Mouse (Mus musculus): Measurements from ENCODE around the gene Prim2. TPM values are rescaled to one million over a fixed set of nuclear protein-coding genes. Genes with fewer than 3 reads are reported as not detected.
"Not testable (repeated sequence)": the region's sequence is repeated elsewhere in the genome, so short reads cannot be mapped to it uniquely, and the experiment has no call there.

Gene Prim2
- polyA plus RNA-seq, 1 experiment from 2014 or later = 16.1 TPM

DNA sequence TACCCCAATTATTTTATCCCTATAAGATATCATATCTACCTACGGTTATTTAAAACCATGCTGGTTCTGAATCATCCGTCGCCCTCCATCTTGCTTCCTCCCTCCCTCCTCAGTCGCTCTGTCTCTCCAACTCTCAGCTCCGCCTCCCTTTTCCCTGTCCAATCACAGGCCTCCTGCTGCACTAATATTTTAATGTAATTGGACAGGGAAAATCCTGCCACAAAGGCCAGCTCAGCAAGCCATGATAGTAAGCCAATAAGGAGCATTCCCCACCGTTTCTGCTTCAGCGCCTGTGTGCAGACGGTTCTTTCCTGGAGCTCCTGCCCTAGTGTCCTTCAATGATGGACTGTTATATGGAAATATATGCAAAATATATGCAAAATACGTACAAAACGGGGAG is 47.8 kb downstream of the Prim2 start:
- ATAC-seq (replicated peaks; ENCODE audit: low FRiP score, low read depth) (no peak), DNase-seq (ENCODE audit: low spot score) (no peak)
- 90% methylated on average over 10 of the region's 10 CpGs for WGBS
- no peak overlapping the region for H3K4me3 ChIP-seq (replicated peaks; ENCODE audit: low read depth, low read length)
- no peaks in the 10 kb centered on the region for H3K27me3 ChIP-seq (ENCODE audit: insufficient read depth, low read length)
- no peaks in the 10 kb centered on the region for H3K4me1 ChIP-seq (replicated peaks; ENCODE audit: insufficient read depth, low read length)
- no peaks in the 10 kb centered on the region for H3K36me3 ChIP-seq (ENCODE audit: insufficient read depth, low read length)
- H3K9me3 ChIP-seq (replicated peaks; ENCODE audit: low read length) = no peaks in the 10 kb centered on the region
- no peak overlapping the region for H3K27ac ChIP-seq
- H3K4me2 ChIP-seq (ENCODE audit: low read length) = no peak overlapping the region
- no peak for TF ChIP-seq CTCF (IDR thresholded peaks at IDR 0.05; ENCODE audit: low read depth)
- H3K9ac ChIP-seq (ENCODE audit: low read depth, low read length) = no peak overlapping the region

DNA sequence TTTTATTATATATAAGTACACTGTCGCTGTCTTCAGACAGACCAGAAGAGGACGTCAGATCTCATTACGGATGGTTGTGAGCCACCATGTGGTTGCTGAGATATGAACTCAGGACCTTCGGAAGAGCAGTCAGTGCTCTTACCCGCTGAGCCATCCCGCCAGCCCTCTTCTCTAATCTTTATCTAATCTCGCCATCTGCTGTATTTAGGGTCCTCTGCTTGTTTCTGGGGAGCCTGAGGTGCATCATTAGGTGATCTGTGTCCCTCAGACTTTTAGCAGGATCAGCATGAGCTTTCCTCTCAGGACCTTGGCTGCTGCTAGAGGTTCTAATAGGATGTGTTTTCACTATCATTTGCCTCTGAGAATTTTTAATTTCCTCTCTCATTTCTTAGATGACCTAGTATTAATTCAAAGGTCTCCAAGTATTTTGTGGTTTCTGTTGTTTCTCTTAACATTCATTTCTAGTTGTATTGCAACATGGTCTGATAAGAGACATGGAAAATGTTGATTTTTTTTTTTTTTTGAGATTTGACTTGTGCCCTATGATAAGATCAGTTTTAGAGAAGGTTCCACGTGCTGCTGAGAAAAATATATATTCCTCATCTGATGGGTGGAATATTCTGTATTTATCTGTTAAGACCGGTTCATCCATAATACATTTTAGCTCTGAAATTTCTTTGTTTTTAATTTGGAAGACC is 49.4 kb downstream of the Prim2 start:
- Histone ChIP-seq H3K4me3 (replicated peaks; ENCODE audit: low read depth, low read length) (no peak overlapping the region), H3K27me3 (ENCODE audit: insufficient read depth, low read length) (no peaks in the 10 kb centered on the region), H3K4me2 (ENCODE audit: low read length) (no peak overlapping the region), H3K4me1 (replicated peaks; ENCODE audit: insufficient read depth, low read length) (no peaks in the 10 kb centered on the region), H3K9ac (ENCODE audit: low read depth, low read length) (no peak overlapping the region), H3K9me3 (replicated peaks; ENCODE audit: low read length) (no peaks in the 10 kb centered on the region), H3K27ac (no peak overlapping the region), H3K36me3 (ENCODE audit: insufficient read depth, low read length) (no peaks in the 10 kb centered on the region)
- no peak for ATAC-seq (replicated peaks; ENCODE audit: low FRiP score, low read depth)
- TF ChIP-seq CTCF (IDR thresholded peaks at IDR 0.05; ENCODE audit: low read depth) = no peak
- WGBS = 92% methylated on average over 9 of the region's 9 CpGs
- DNase-seq (ENCODE audit: low spot score) = no peak

DNA sequence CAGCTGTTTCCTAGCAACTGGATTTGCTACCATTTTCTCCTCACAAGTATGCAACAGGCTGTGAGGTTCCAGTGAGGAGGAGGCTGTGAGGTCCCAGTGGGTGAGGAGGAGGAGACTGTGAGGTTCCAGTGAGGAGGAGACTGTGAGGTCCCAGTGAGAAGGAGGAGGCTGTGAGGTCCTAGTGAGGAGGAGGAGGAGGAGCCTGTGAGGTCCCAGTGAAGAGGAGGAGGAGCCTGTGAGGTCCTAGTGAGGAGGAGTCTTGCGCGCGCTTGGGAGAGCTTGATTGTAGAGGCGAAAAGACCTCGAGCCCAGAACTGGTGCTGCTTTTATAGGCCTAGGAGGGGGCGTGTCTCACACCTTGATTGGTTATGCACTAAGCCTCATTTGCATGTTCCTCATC is 53.0 kb downstream of the Prim2 start:
- 93% methylated on average over 5 of the region's 6 CpGs for WGBS
- ATAC-seq (replicated peaks; ENCODE audit: low FRiP score, low read depth); H3K9me3 ChIP-seq (replicated peaks; ENCODE audit: low read length); H3K4me1 ChIP-seq (replicated peaks; ENCODE audit: insufficient read depth, low read length); H3K27ac ChIP-seq; H3K4me3 ChIP-seq (replicated peaks; ENCODE audit: low read depth, low read length); DNase-seq (ENCODE audit: low spot score); H3K4me2 ChIP-seq (ENCODE audit: low read length); H3K9ac ChIP-seq (ENCODE audit: low read depth, low read length); H3K27me3 ChIP-seq (ENCODE audit: insufficient read depth, low read length); H3K36me3 ChIP-seq (ENCODE audit: insufficient read depth, low read length): not testable (repeated sequence)

DNA sequence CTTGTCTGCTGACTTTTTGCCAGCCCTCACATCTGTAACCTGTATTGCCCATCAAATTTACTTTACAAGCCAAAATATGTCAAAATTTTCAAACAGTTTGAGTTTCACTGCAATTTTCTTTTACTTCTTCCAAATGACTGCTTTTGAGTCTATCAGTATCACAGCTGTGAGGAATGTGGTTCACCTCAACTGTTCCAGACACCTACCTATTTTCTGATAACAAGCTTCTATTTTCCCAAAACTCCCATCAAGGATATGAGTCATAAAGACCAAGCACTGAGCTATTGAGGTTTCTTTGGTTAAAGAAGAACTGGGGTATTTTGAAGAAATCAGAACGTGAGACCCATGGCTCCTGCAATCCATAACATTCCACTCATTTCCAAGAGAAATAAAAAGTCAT is 57.5 kb downstream of the Prim2 start:
- no peak for TF ChIP-seq CTCF (IDR thresholded peaks at IDR 0.05; ENCODE audit: low read depth)
- Histone ChIP-seq H3K9me3 (replicated peaks; ENCODE audit: low read length) (no peaks in the 10 kb centered on the region), H3K27me3 (ENCODE audit: insufficient read depth, low read length) (no peaks in the 10 kb centered on the region), H3K9ac (ENCODE audit: low read depth, low read length) (no peak overlapping the region), H3K27ac (no peak overlapping the region), H3K4me2 (ENCODE audit: low read length) (no peak overlapping the region), H3K4me1 (replicated peaks; ENCODE audit: insufficient read depth, low read length) (no peaks in the 10 kb centered on the region), H3K4me3 (replicated peaks; ENCODE audit: low read depth, low read length) (no peak overlapping the region), H3K36me3 (ENCODE audit: insufficient read depth, low read length) (no peaks in the 10 kb centered on the region)
- DNase-seq (ENCODE audit: low spot score) (no peak), ATAC-seq (replicated peaks; ENCODE audit: low FRiP score, low read depth) (no peak)
- 63% methylated on average over 1 of the region's 1 CpGs for WGBS

DNA sequence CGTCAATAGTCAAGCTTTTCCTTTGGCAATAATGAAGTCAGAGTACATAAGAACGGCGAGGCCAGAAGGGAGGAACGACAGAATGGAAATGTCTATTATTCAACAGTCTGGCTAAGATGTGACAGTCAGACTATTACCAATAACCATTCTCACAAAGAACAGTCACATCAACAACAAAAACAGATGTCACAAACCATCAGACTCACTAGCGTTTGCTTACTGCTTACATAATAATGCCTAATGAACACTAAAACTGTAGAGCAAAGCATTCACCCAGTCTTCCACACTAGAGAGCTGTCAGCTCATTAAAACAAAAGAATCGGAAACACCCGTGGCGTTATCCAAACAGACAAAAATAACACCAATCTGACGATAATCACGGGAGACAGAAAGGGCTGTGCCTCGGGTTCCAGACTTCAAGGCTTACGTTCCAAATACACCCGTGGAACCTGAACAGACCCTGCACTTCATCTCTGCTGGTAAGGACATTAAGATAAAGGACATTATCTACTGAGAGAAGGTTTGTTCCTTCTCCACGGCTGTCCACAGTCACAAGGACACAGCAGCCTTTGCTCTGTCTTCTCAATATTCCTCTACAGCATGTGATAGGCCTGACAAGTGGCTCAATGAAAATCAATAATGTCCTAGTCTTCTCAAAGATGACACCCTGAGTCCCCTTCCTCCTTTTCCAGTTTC is 59.4 kb downstream of the Prim2 start:
- no peak for ATAC-seq (replicated peaks; ENCODE audit: low FRiP score, low read depth)
- H3K9me3 ChIP-seq (replicated peaks; ENCODE audit: low read length) = no peaks in the 10 kb centered on the region
- no peak overlapping the region for H3K4me2 ChIP-seq (ENCODE audit: low read length)
- 63% methylated on average over 14 of the region's 14 CpGs for WGBS
- no peaks in the 10 kb centered on the region for H3K27me3 ChIP-seq (ENCODE audit: insufficient read depth, low read length)
- TF ChIP-seq CTCF (IDR thresholded peaks at IDR 0.05; ENCODE audit: low read depth) = no peak
- H3K27ac ChIP-seq = no peak overlapping the region
- H3K9ac ChIP-seq (ENCODE audit: low read depth, low read length) = no peak overlapping the region
- H3K4me1 ChIP-seq (replicated peaks; ENCODE audit: insufficient read depth, low read length) = no peaks in the 10 kb centered on the region
- no peak for DNase-seq (ENCODE audit: low spot score)
- no peak overlapping the region for H3K4me3 ChIP-seq (replicated peaks; ENCODE audit: low read depth, low read length)
- H3K36me3 ChIP-seq (ENCODE audit: insufficient read depth, low read length) = no peaks in the 10 kb centered on the region

DNA sequence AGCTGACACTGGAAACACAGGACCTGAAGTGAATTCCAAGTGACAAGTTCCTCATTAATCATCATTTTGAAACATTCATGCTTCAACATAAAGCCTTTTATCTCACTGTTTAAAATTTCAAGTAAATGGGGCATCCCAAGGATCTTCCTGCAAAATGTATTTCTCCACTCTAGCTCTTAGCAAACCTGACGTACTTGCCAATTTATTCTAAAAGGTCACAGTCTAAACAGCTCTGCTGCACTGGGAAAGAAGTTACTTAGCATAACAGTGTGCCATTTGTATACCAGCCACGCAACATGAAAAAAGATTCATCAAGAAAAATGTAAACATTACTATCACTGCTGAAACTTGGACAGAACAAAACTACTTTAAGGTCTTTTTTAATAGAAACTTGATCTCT is 61.5 kb downstream of the Prim2 start:
- H3K9ac ChIP-seq (ENCODE audit: low read depth, low read length) = no peak overlapping the region
- no peaks in the 10 kb centered on the region for H3K27me3 ChIP-seq (ENCODE audit: insufficient read depth, low read length)
- no peak for ATAC-seq (replicated peaks; ENCODE audit: low FRiP score, low read depth)
- no peak overlapping the region for H3K4me2 ChIP-seq (ENCODE audit: low read length)
- WGBS = 83% methylated on average over 2 of the region's 2 CpGs
- no peak overlapping the region for H3K4me3 ChIP-seq (replicated peaks; ENCODE audit: low read depth, low read length)
- no peaks in the 10 kb centered on the region for H3K9me3 ChIP-seq (replicated peaks; ENCODE audit: low read length)
- DNase-seq (ENCODE audit: low spot score) = no peak
- H3K4me1 ChIP-seq (replicated peaks; ENCODE audit: insufficient read depth, low read length) = no peaks in the 10 kb centered on the region
- H3K36me3 ChIP-seq (ENCODE audit: insufficient read depth, low read length) = no peaks in the 10 kb centered on the region
- no peak for TF ChIP-seq CTCF (IDR thresholded peaks at IDR 0.05; ENCODE audit: low read depth)
- no peak overlapping the region for H3K27ac ChIP-seq

All from kidney, postnatal 0 days (tissue).